In the genomic region with DNA sequence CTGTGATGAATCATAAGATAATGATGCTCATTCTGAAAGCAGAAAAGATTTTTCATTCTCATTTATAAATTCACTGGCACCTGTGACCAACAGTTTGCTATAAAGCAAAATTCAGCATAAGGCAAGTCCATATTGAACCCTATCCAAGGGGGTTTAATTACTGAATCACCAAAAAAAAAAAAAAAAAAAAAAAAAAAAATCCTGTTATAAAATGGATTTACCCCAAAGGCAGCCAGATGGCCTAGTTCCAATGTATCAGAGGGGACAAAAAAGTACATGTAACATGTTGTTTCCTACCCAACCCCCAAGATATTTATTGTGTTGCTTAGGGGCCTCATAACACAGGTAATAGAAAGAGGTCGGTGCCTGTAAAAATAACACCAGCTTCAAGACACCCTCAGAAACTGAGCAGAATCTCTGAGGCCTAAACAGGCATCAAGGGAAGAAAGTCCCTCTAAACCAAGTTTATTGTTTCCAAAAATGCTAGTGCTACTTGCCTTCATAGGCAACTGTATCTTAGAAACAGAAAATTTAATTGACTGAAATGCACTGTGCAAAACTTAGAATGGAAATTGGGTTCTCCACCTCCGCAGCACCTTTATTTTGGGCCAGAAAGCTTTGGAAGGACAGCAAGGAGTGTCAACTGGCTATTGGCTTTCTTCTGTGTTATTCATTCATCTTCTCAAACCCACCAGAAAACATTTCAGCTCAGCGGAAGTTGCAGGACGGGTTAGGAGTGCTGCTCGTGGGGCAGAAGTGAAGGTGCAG, we compare ENCODE assay signal across 19 mouse cellular contexts.
A peak's percentile ranks its signal among the peaks of the same experiment; 100 is the strongest.
DNase-seq lines count a peak whose midpoint lies in the region; ATAC-seq lines count a peak whose summit lies in the region.
"Had no signal": no experiment of that assay in that cellular context is flagged by ENCODE, and none has a peak within 500 bp of the region (broad histone marks: within the 10 kb centered on the region; RNA-seq: fewer than 3 reads in every experiment).

No protein-coding gene starts in this region.

- no peaks in the 10 kb centered on the region for H3K27me3 ChIP-seq in forebrain, embryonic 15.5 days
- no peaks in the 10 kb centered on the region for H3K27me3 ChIP-seq in forebrain, embryonic 12.5 days
- H3K27me3 ChIP-seq: embryonic facial prominence, embryonic 15.5 days; heart, embryonic 12.5 days; intestine, embryonic 15.5 days had no signal

- no peaks in the 10 kb centered on the region for H3K36me3 ChIP-seq in forebrain, embryonic 15.5 days
- no peaks in the 10 kb centered on the region for H3K36me3 ChIP-seq in forebrain, embryonic 12.5 days (replicated peaks)
- H3K36me3 ChIP-seq: embryonic facial prominence, embryonic 15.5 days; forebrain, embryonic 10.5 days; heart, embryonic 12.5 days; hindbrain, embryonic 10.5 days; intestine, embryonic 15.5 days had no signal

- H3K9me3 ChIP-seq in forebrain, embryonic 15.5 days = no peaks in the 10 kb centered on the region
- H3K9me3 ChIP-seq in forebrain, embryonic 12.5 days = no peaks in the 10 kb centered on the region
- H3K9me3 ChIP-seq: embryonic facial prominence, embryonic 15.5 days; forebrain, embryonic 10.5 days; heart, embryonic 12.5 days; hindbrain, embryonic 10.5 days; intestine, embryonic 15.5 days had no signal

- 92% methylated on average over 5 of the region's 5 CpGs for WGBS in forebrain, embryonic 15.5 days
- WGBS in forebrain, embryonic 12.5 days = 91% methylated on average over 5 of the region's 5 CpGs

- H3K4me2 ChIP-seq in forebrain, embryonic 15.5 days (replicated peaks) = no peak overlapping the region
- H3K4me2 ChIP-seq in forebrain, embryonic 12.5 days = no peak overlapping the region
- H3K4me2 ChIP-seq: embryonic facial prominence, embryonic 15.5 days; heart, embryonic 12.5 days; hindbrain, embryonic 14.5 days; intestine, embryonic 15.5 days had no signal

- intact Hi-C loops in left cerebral cortex, postnatal 25 days (cut with DNase I) = loop anchor here (5.0 kb wide), 1 partner anchor 210 kb away; no protein-coding TSS in a partner anchor
- intact Hi-C loops in left cerebral cortex, postnatal 4 days (cut with DNase I) = no loop called here

- H3K4me1 ChIP-seq in forebrain, embryonic 15.5 days = peaks cover 7% of the 10 kb centered on the region; the same call in 1 of the 2 replicates
- no peaks in the 10 kb centered on the region for H3K4me1 ChIP-seq in forebrain, embryonic 12.5 days
- H3K4me1 ChIP-seq: embryonic facial prominence, embryonic 15.5 days; forebrain, embryonic 10.5 days; heart, embryonic 12.5 days; hindbrain, embryonic 10.5 days; intestine, embryonic 15.5 days had no signal

- no peak overlapping the region for H3K4me3 ChIP-seq in forebrain, embryonic 15.5 days
- H3K4me3 ChIP-seq in forebrain, embryonic 12.5 days (replicated peaks) = no peak overlapping the region
- H3K4me3 ChIP-seq: embryonic facial prominence, embryonic 15.5 days; erythroblast, embryonic 14.5 days; forebrain, embryonic 10.5 days; heart, embryonic 12.5 days; hindbrain, embryonic 10.5 days; intestine, embryonic 15.5 days had no signal

- H3K9ac ChIP-seq in forebrain, embryonic 15.5 days (replicated peaks) = no peak overlapping the region
- H3K9ac ChIP-seq in forebrain, embryonic 12.5 days = no peak overlapping the region
- H3K9ac ChIP-seq: embryonic facial prominence, embryonic 15.5 days; heart, embryonic 12.5 days; hindbrain, embryonic 14.5 days; intestine, embryonic 15.5 days had no signal

- peak overlapping the region; percentile 27 for H3K27ac ChIP-seq in forebrain, embryonic 15.5 days (replicated peaks)
- no peak overlapping the region for H3K27ac ChIP-seq in forebrain, embryonic 12.5 days
- H3K27ac ChIP-seq: embryonic facial prominence, embryonic 15.5 days; forebrain, embryonic 10.5 days; hindbrain, embryonic 10.5 days; hindbrain, embryonic 14.5 days; intestine, embryonic 15.5 days had no signal

- DNase-seq in left cerebral cortex, postnatal 25 days (ENCODE audit: low spot score in 2 of 2) = peak; percentile 14 to 88
- DNase-seq in left cerebral cortex, postnatal 4 days = no peak
- DNase-seq in brain, adult 2 months (ENCODE audit: low read depth, low spot score) = peak; percentile 70
- peak; percentile 9 to 13 for DNase-seq in frontal cortex, postnatal 14 days (ENCODE audit: low spot score in 2 of 2)
- DNase-seq in heart, adult 18-20 months = no peak
- no peak for DNase-seq in adrenal gland, postnatal 25 days
- DNase-seq: adrenal gland, postnatal 10 days; cerebellum, adult 2 months; embryo, embryonic 11 days; gastrocnemius, postnatal 14 days had no signal

- no peak for ATAC-seq in forebrain, embryonic 15.5 days (replicated peaks)
- ATAC-seq in forebrain, embryonic 12.5 days (ENCODE audit: low FRiP score) = no peak
- ATAC-seq: intestine, embryonic 15.5 days had no signal

Comparison
In these comparisons a context has a peak if more than half of its experiments do, and no peak if none do; other contexts are left out.
1. DNase-seq: peak in left cerebral cortex, postnatal 25 days (2 of 2), brain, adult 2 months (single experiment) and frontal cortex, postnatal 14 days (2 of 2); none in left cerebral cortex, postnatal 4 days (single experiment), heart, adult 18-20 months (0 of 2) and adrenal gland, postnatal 25 days (single experiment).